Mouse (Mus musculus): ENCODE results near the gene Rab5c. TPM values are rescaled to one million over a fixed set of nuclear protein-coding genes. Genes with fewer than 3 reads are reported as not detected.
A peak's percentile ranks its signal among the peaks of the same experiment; 100 is the strongest.

Gene Rab5c
- polyA plus RNA-seq, 1 experiment: 183 TPM

DNA sequence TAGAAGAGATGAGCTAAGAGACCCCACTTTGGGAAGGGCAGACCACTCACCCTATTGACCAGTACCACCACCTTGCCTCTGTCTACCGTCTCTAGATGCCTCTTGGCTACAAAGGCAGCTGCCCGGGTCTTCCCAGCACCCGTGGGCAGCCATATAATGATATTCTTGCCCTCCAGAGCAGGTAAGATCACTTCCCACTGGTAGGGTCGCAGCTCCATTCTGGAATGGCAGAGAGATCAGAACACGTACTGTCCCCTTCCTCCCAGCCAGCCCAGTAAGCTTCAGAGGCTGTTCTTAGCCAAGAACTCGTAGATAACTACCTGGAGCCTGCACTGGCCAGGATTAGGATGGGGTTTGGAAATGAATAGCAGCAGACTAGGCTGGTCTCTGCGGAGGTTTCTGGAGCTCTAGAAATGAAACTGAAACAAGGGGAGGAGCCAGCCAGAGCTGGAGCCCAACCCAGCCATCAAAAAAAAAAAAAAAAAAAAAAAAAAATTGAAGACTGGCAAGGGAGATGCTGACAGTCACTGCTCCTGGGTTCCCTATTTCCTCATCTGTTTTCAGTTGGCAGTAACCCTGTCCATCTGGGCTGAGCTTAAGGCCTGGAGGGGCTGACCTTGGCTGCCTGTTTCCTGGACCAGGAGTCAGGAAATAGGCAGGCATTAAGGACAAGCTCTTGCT, 34.0 kb downstream of the Rab5c start, which contains the start of gene Dhx58:
Gene Dhx58 (minus strand): TSS at position 421 of the 681 bp plus-strand sequence.
- Histone ChIP-seq H3K27ac (ENCODE audit: insufficient read depth, low read length) (peak within 1 kb of the TSS; percentile 77), H3K36me3 (ENCODE audit: control insufficient read depth, insufficient read depth, low read length) (peaks cover 24% of the 10 kb centered on the region)

GRCm38 (mm10) chr11:100703366-100703765, 34.6 kb downstream of the Rab5c start:
- 11% methylated on average over 11 of the region's 11 CpGs for WGBS
- Histone ChIP-seq H3K27me3 (ENCODE audit: control insufficient read depth, insufficient read depth, low read length) (no peaks in the 10 kb centered on the region), H3K36me3 (ENCODE audit: control insufficient read depth, insufficient read depth, low read length) (peaks cover 18% of the 10 kb centered on the region), H3K4me3 (ENCODE audit: extremely low read depth, insufficient read depth, insufficient read length) (peak overlapping the region; percentile 71), H3K27ac (ENCODE audit: insufficient read depth, low read length) (peak overlapping the region; percentile 18), H3K4me1 (ENCODE audit: control insufficient read depth, insufficient read depth, insufficient read length) (peaks cover 14% of the 10 kb centered on the region; the same call in 1 of the 2 replicates)
- TF ChIP-seq CTCF (IDR thresholded peaks at IDR 0.05; ENCODE audit: extremely low read depth, insufficient read depth, insufficient read length, insufficient replicate concordance) (no peak), POLR2A (IDR thresholded peaks at IDR 0.05; ENCODE audit: low read depth, low read length) (no peak)
- DNase-seq (ENCODE audit: low read depth in 1 of 2, low spot score in 2 of 2): no peak

More for the DNA sequence above, 34.0 kb downstream of the Rab5c start, which contains the start of gene Dhx58:
- WGBS: 7% methylated on average over 7 of the region's 7 CpGs
- Histone ChIP-seq H3K4me3 (ENCODE audit: extremely low read depth, insufficient read depth, insufficient read length) (peak within 1 kb of the TSS; percentile 71), H3K4me1 (ENCODE audit: control insufficient read depth, insufficient read depth, insufficient read length) (peaks cover 14% of the 10 kb centered on the region; the same call in 1 of the 2 replicates), H3K27me3 (ENCODE audit: control insufficient read depth, insufficient read depth, low read length) (no peaks in the 10 kb centered on the region)
- TF ChIP-seq POLR2A (IDR thresholded peaks at IDR 0.05; ENCODE audit: low read depth, low read length) (no peak), CTCF (IDR thresholded peaks at IDR 0.05; ENCODE audit: extremely low read depth, insufficient read depth, insufficient read length, insufficient replicate concordance) (no peak)
- peak in 1 of 2 experiments; percentile 32 for DNase-seq (ENCODE audit: low read depth in 1 of 2, low spot score in 2 of 2)

DNA sequence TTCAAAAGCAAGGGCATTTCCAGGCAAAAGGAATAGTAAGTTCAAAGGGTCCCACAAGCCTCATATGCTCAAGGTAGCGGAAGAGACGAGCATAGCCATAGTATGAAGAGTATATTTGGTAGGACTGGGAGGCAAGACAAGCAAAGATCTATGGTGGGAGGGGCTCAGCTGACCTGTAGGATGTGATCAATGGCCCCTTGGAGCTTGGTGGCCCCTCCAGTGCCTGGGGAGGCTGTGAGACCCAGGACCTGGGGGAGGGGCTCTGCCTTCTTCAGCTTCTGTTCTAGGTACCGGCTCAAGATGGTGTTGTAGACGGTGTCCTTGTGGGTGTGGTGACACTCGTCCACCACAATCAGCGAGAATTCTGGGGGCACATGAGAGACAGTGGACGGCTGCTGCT, 35.1 kb downstream of the Rab5c start:
- 7% methylated on average over 7 of the region's 7 CpGs for WGBS
- H3K36me3 ChIP-seq (ENCODE audit: control insufficient read depth, insufficient read depth, low read length): peaks cover 20% of the 10 kb centered on the region
- no peak for DNase-seq (ENCODE audit: low read depth in 1 of 2, low spot score in 2 of 2)
- H3K27ac ChIP-seq (ENCODE audit: insufficient read depth, low read length): peak overlapping the region; percentile 18
- no peak for TF ChIP-seq CTCF (IDR thresholded peaks at IDR 0.05; ENCODE audit: extremely low read depth, insufficient read depth, insufficient read length, insufficient replicate concordance)
- TF ChIP-seq POLR2A (IDR thresholded peaks at IDR 0.05; ENCODE audit: low read depth, low read length): no peak
- no peaks in the 10 kb centered on the region for H3K27me3 ChIP-seq (ENCODE audit: control insufficient read depth, insufficient read depth, low read length)
- peak overlapping the region; percentile 71 for H3K4me3 ChIP-seq (ENCODE audit: extremely low read depth, insufficient read depth, insufficient read length)
- peaks cover 14% of the 10 kb centered on the region; the same call in 1 of the 2 replicates for H3K4me1 ChIP-seq (ENCODE audit: control insufficient read depth, insufficient read depth, insufficient read length)

DNA sequence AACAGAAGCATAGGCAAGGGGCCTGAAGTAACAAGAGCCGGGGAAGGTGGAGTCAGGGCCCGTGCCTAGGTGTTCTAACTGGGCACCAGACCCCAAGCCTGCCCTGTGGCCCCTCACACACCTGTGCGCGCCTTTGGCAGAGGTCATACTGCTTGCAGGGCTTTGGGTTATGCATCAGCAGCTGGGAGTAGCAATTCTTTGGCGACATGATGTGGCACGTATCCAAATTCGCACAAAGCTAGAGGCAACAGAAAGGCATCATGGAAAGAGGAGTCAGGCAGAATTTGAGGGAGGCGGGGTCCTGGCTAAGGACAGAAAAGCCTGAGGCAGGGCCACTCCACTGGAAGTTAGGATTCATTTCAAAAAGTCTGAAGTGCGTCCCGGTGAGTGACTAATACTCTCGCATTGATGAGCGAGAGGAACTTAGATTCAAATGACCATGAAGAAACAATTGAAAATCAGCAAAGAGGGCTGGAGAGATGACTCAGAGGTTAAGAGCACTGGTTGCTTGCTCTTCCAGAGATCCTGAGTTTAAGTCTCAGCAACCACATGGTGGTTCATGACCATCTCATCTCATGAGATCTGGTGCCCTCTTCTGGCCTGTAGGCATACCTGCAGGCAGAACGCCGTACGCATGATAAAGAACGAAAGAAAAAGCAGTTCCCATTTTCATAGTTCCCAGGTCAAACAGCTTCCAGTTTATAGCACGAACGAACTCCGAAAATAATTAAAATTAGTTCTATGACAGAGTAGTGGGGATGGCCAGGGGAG, 35.7 kb downstream of the Rab5c start:
- peak; percentile 71 to 74 for DNase-seq (ENCODE audit: low read depth in 1 of 2, low spot score in 2 of 2)
- WGBS: 50% methylated on average over 19 of the region's 19 CpGs
- peak overlapping the region; percentile 18 for H3K27ac ChIP-seq (ENCODE audit: insufficient read depth, low read length)

GRCm38 (mm10) chr11:100701301-100701700, 36.7 kb downstream of the Rab5c start:
- H3K27me3 ChIP-seq (ENCODE audit: control insufficient read depth, insufficient read depth, low read length): no peaks in the 10 kb centered on the region
- no peak overlapping the region for H3K27ac ChIP-seq (ENCODE audit: insufficient read depth, low read length)
- H3K4me1 ChIP-seq (ENCODE audit: control insufficient read depth, insufficient read depth, insufficient read length): peaks cover 14% of the 10 kb centered on the region; the same call in 1 of the 2 replicates
- TF ChIP-seq CTCF (IDR thresholded peaks at IDR 0.05; ENCODE audit: extremely low read depth, insufficient read depth, insufficient read length, insufficient replicate concordance) (no peak), POLR2A (IDR thresholded peaks at IDR 0.05; ENCODE audit: low read depth, low read length) (no peak)
- peak in 1 of 2 experiments; percentile 62 for DNase-seq (ENCODE audit: low read depth in 1 of 2, low spot score in 2 of 2)
- WGBS: 58% methylated on average over 14 of the region's 14 CpGs
- H3K4me3 ChIP-seq (ENCODE audit: extremely low read depth, insufficient read depth, insufficient read length): no peak overlapping the region
- peaks cover 22% of the 10 kb centered on the region for H3K36me3 ChIP-seq (ENCODE audit: control insufficient read depth, insufficient read depth, low read length)

More for the DNA sequence above, 35.7 kb downstream of the Rab5c start:
- TF ChIP-seq POLR2A (IDR thresholded peaks at IDR 0.05; ENCODE audit: low read depth, low read length) (no peak), CTCF (IDR thresholded peaks at IDR 0.05; ENCODE audit: extremely low read depth, insufficient read depth, insufficient read length, insufficient replicate concordance) (peak; percentile 77; the same call in 1 of the 2 replicates)
- Histone ChIP-seq H3K36me3 (ENCODE audit: control insufficient read depth, insufficient read depth, low read length) (peaks cover 20% of the 10 kb centered on the region), H3K4me3 (ENCODE audit: extremely low read depth, insufficient read depth, insufficient read length) (peak overlapping the region; percentile 71), H3K27me3 (ENCODE audit: control insufficient read depth, insufficient read depth, low read length) (no peaks in the 10 kb centered on the region), H3K4me1 (ENCODE audit: control insufficient read depth, insufficient read depth, insufficient read length) (peaks cover 14% of the 10 kb centered on the region; the same call in 1 of the 2 replicates)

DNA sequence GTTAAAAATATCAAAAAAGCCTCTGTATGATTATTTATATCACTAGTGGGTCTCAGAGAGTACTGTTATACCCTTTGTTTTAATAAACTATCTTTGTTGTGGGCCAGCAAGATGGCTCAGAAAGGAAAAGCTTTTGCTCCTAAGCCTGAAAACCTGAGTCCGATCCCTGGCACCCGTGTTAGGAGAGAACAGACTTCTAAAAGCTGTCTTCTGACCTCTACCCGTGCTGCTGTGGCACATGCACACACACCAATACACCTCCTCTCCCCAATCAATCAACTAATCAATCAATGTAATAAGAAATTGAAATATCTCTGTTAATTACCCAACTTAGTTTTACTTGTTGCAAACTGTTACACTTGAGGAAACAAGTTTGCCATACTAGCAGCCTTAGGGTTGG, 37.3 kb downstream of the Rab5c start:
- DNase-seq (ENCODE audit: low read depth in 1 of 2, low spot score in 2 of 2): no peak
- Histone ChIP-seq H3K4me3 (ENCODE audit: extremely low read depth, insufficient read depth, insufficient read length) (no peak overlapping the region), H3K27me3 (ENCODE audit: control insufficient read depth, insufficient read depth, low read length) (no peaks in the 10 kb centered on the region), H3K36me3 (ENCODE audit: control insufficient read depth, insufficient read depth, low read length) (peaks cover 22% of the 10 kb centered on the region), H3K4me1 (ENCODE audit: control insufficient read depth, insufficient read depth, insufficient read length) (peaks cover 14% of the 10 kb centered on the region; the same call in 1 of the 2 replicates), H3K27ac (ENCODE audit: insufficient read depth, low read length) (no peak overlapping the region)
- WGBS: 94% methylated on average over 3 of the region's 3 CpGs
- TF ChIP-seq CTCF (IDR thresholded peaks at IDR 0.05; ENCODE audit: extremely low read depth, insufficient read depth, insufficient read length, insufficient replicate concordance) (no peak), POLR2A (IDR thresholded peaks at IDR 0.05; ENCODE audit: low read depth, low read length) (no peak)
